Mouse (Mus musculus) inflammation-experienced regulatory T-cells, adult 6 months (primary cell): ENCODE measurements at regions not wholly inside any gene's neighbourhood (a gene's known extent, or its start where the extent isn't known, plus 50 kb on each side); places are given as distances from the start of the nearest gene placed in this dataset.
"Not testable (repeated sequence)": the region's sequence is repeated elsewhere in the genome, so short reads cannot be mapped to it uniquely, and the experiment has no call there.

Experiments
- ATAC-seq: one replicate; pipeline ENCODE4 v1.8.0; 2017

DNA sequence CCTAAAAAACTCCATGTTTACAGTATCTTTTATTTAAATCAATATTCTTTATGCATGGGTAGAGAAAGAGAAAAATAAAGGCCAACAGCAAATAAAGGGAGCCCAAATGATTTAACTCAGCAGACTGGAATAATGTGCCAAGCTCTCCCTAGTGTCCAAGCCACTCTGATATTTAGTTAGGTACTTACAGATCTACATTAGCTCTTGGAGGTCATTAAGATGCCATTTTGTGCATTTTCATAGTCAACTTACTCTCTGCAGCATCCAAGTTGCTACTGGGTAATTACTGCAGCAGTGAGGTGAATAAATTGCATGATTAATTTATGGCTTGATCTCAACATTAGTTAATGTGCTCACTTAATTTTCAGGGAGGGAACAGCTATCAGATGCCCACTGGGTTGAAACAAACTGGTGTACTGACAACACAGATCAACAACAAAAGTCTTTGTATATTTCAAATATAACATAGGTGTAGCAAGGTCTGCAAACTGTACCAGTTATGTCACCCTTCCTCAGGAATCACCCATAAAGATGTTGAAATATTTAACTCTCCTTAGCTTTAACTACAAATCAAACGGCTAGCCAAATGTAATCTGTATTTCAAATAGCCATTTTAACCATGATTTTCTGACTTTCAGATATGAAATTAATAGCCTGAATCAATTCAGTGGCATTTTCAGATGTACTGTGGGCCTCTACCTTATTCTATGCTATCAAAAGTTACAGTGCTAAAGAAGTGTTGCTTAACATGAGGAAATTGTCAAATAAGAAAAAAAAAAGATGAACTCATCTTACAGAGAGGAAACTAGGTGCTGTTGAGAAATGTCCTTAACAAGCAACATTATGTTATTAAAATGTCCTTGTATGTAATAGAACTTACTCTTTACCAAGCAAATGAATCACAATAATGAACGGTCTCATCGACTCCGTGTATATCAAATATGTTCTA is 163.8 kb upstream of the Hapln1 start:
- ATAC-seq: no peak

DNA sequence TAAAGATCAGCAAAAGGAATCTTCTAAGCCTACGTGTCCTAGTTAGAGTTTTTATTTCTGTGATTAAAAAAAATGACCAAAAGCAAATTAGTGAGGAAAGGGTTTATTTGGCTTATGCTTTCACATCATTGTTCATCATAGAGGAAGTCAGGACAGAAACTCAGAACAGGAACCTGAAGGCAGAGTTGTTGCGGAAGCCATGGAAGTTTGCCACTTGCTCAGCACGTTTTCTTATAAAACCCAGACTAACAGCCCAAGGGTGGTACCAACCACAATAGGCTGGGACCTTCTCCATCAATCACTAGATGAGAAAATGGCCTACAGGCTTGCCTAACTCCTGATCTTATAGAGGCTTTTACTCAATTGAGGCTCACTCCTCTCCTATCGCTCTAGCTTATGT is 161.2 kb upstream of the Hapln1 start:
- no peak for ATAC-seq

DNA sequence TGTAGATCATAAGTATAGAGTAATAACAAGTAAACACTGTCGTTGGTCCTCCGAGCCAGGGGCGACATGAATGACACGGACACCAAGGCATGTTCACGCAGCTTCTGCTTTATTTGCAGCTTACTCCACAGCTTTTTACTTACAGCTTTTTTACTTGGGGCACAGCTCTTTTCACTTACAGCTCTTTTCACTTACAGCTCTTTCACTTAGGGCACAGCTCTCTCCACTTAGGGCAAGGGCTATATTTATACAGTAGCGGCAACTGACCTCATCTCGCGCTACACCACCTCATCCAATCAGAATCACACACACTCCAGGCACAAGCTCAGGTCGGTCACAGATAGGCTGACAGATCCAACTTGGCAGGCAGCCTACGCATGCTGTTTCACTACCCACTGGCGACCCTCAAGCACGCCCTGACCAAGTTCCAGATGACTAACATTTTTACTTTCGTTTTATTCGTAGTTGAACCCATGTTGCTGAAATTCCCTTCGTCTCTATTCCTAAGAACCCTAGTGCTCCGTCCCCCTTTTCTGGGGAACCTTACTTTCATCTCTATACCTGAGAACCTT is 155.9 kb upstream of the Hapln1 start:
- not testable (repeated sequence) for ATAC-seq

DNA sequence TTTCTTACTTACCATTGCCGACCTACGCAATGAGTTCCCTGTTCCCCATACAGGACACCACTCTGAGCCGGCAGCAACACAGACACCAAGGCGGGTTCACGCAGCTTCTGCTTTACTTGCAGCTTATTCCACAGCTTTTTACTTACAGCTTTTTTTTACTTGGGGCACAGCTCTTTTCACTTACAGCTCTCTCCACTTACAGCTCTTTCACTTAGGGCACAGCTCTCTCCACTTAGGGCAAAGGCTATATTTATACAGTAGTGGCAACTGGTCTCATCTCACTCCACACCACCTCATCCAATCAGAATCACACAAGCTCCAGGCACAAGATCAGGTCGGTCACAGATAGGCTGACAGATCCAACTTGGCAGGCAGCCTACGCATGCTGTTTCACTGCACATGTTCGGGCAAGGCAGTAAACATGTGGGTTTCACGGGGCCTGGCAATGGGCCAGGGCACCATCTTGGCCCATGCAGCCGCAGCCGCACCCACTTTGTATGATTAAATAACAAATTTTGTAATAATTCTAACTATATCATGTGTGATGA is 154.9 kb upstream of the Hapln1 start:
- no peak for ATAC-seq

DNA sequence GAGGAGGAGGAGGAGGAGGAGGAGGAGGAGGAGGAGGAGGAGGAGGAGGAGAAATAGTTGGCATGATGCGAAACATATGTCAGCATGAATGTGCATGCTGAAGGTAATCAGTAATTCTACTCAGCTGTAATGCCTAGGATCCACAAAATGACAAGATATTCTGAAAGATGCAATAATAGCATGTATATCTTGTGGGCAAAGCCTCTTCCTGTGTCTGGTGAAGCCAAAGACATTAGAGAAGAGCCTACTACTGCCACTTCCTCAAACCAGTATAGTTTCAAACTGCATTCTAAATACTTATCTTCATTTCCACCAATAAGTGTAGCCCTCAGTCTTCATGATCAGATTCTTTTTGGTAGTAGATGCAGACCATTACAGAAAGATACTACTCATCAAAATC is 152.2 kb upstream of the Hapln1 start:
- peak; percentile 50 for ATAC-seq

DNA sequence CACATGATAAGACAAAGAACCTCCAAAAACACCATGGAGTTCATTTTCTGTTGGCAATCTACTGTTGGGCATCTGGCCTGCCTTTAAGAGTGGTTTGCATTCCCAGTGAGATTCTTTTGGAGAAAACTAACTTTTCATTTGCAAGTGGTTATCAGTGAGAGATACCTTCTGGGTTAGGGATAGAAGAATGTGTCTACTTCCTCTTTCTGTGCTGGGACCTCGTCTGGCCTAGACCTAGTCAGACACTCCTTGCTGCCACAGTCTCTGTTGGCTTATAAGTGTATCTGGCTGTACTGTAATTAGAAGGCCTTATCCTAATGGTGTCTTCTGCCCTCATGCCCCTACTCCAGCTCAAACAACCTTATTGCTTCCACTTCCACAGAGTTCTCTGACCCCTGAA is 150.4 kb upstream of the Hapln1 start:
- no peak for ATAC-seq

DNA sequence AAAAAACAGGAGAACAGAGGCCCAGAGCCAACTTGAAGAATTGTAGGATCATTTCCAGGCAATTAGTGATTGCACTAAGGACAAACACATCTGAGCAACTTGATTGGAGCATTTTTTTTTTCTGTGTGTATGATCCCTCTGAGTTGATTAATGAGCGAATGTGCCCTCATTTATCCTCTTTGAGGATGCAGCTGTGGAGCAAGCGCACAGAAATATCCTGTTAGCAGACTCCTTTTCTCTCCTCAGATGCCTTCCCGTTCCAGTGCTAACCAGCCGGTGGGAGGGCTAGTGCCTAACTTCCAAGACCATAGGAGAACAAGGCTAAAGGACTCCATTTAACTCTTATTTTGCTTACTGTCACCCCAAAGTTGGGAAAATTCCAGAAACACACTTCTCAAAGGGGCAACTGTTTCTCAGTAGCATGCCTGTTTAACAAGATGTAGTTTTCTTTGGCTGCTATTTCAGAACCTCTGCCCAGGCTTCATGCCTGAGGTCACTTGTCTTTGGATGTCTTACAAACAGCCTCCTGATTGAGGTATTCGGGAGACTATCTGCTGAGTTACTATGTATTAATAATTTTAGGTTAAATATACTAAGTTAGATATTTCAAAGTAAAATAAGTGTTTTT is 144.8 kb upstream of the Hapln1 start:
- no peak for ATAC-seq

DNA sequence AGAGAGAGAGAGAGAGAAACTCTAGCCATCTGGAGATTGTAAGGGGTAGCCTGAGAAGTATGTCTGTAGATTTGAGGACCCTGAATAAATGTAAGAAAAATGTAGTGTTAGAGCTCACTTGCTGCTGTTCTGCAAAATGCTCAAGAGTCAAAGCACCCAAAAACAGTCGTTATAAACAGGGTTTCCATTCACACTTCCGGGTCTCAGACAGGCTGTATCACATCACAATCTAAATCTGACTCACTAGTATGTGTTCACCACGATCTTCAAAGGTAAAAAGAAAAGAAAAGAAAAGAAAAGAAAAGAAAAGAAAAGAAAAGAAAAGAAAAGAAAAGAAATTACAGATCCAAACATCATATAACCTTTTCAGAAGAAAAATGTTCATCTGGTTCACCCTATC is 143.7 kb upstream of the Hapln1 start:
- ATAC-seq: peak; percentile 69

DNA sequence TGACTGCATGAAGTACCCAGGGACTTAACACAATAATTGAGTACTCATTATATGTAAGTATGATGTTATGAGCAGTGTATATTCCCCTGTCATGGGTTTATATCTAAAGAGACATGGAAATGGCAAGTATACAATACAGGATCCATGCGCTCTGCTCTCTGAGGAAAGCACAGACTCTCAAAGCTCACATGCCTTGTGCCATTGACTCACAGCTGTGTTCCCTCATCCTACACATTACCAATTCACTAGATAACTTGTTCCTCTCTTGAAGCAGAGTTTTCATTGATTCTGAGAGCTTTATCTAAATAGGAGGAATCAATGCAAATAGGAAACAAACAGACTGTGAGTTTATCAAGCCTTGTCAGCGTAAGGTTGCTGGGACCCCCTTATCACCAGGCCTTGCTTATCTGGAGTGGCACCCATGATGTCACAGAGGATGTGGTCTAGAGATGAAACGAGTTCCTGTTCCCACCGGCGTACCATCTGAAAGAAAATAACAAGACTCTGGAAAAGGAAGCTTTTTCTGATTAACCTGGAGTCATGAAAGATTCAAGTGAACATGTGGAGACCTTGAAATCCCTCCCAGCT is 138.4 kb upstream of the Hapln1 start:
- peak; percentile 86 for ATAC-seq

DNA sequence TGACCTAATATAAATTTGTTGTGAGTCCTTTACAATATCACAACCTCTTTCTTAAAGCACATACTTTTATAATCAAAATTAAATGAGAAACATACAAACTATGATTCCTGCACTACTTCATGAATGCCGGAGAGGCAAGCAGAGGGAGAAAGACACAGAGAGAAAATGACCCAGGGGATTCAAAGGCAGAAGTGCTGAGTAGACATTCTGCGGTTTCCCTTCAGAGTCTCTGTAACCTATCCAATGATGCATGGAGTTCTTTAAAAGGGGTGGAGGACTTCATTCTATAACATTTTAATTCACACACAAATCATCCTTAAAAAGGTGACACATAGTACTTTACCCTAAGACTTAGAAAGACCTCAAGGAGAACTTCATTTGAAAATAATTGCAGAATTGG is 129.1 kb upstream of the Hapln1 start:
- no peak for ATAC-seq

DNA sequence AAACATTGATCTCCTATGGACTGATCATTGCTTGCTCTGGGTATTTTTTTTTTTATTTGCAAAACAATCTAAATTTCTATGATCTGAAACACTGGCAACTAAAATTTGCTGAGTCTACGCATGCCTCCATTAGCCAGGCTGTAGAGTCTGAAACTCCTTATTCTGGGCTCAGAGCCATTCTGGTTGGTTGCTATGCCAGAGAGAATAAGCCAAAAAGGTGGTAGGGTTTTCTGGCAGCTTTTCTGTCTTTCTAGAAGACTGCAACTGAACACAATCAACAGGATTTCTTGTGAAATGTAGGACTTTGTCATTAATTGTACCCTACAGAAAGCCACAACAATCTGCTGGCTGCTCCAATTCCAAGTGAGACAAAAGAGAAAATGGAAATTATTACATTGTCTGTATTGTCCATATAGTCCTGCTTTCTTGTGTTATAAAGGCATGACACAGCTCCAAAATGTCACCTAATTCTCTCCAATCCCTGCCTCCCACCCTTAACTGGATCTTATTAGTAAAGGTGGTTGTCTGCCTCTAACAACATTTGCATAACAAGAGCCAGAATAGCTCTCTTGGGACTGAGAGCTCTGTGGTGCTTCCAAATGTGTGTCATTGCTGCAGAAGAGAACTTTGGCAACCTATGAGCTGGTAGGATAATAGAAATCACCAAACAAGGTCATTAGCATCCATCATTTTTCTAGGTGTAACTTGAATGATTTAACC is 126.7 kb upstream of the Hapln1 start:
- ATAC-seq: no peak

DNA sequence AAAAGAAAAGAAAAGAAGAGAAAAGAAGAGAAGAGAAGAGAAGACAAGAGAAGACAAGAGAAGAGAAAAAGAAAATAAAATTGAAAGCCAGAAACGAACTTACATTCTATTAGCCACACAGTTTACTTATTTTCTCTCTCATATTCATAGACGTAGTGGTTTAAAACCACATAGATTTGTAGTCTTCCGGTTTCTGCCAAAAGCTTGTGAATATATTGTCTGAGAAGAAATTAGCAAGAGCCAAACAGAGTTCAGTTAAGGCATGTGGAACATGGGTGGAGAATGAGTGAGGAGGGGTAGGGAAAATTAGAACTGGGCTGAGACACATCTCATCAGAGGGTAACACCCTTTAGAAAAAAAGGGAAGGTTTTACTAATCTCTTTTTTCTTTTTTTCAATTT is 120.8 kb upstream of the Hapln1 start:
- ATAC-seq: peak; percentile 72

DNA sequence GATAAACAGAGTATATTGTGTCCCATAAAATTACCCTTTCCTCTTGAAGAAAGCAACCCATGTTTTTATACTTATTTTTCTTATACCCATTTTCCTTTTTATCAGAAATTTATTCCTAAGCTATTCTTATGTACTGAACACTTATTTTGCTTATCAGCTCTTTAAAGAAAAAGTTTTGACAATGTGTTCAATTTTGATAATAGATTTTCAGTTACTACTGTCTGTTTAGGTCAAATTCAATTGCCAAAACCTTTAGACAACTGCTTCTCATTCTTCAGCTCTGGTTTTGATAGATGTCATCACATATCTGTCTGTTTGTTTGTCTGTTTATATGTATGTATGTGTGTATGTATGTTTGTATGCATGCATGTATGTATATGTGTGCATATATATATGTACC is 117.8 kb upstream of the Hapln1 start:
- no peak for ATAC-seq

DNA sequence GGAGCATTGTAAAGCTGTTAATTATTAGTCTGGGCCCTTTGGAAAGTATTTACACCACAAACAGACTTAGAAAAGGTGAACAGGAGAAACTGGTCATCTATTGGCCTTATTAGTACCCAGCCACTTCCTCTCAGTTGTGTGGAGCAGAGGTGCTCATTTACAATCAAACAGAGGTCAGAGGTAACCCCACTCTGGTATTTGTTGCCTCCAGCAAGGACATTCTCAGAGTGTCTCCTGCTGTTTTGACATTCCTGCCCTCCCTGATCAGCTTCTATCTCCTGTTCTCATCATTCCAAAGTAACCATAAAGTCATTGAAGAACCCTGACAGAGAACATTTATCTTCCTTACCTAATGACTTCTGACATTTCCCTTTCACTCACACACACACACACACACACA is 116.1 kb upstream of the Hapln1 start:
- no peak for ATAC-seq

DNA sequence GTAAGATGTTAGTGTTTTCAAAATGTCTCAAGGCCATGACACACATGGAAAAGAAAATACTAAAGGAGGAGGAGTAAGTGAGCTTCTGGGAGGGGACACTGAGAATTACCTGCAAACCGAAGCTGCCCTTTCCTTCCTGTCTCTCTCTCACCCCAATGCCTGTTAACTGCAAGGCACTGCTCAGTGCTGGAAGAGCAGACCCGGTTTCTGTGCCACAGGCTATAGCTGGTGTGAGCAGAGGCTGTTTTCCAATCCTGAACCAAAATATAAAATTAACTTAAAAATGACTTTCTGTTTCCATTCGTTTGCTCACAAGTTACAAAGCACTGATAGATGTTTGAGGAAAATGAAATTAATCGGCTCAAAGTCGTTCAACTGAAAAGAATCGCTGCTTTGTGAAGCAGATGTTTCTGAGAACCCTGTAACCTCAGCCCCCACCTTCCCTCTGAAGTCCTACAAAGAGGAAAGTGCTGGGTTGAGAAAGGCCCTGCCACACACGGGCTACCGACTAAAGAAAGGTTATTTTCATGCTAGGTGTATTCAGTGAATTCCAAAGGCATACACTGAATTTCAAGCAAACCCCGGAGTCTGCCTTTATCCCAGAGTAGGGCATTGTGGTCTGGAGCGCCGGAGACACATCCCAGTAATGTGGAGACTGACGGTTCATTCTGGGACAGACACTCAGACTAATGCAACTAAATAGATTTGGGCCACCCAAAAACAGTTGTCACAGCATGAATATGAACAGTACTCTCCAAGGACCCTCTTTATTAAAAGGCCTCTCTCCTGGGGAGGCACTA is 111.1 kb upstream of the Hapln1 start:
- ATAC-seq: peak; percentile 68

DNA sequence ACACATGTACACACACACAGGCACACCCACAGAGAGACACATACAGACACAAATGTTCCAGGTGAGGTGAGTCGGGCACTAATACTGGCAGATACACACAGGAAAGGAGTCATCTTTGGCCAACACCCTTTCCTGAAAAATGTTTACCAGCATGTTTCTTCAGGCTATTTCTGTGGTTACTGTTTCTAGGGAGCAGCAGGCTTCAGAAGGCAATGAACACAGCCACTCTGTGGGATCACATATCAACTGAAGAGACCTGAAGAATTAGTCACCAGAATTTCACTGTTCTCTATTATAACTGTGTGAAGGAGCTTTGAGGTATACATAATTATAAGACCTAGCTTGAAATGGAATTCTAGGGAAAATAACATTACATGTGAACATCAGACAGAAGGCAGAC is 94.7 kb upstream of the Hapln1 start:
- ATAC-seq: no peak

DNA sequence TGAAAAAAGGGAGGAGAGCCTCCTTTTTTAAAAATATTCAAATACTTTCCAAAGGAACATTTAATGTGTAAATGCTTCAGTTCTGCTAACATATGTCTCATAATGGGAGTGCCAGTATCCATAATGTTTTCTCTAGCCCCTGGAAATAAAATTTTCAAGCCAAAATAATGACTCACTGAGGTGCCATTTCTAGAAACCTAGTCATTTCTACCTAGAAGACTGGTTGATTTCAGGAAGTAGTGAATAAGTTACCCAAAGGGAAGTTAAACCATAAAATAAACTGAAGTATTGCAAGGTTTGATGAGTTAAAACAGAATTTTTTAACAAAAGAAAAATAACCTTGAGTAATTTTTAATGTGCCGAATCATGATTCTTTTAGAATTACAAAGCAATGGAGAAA is 85.8 kb upstream of the Hapln1 start:
- no peak for ATAC-seq

DNA sequence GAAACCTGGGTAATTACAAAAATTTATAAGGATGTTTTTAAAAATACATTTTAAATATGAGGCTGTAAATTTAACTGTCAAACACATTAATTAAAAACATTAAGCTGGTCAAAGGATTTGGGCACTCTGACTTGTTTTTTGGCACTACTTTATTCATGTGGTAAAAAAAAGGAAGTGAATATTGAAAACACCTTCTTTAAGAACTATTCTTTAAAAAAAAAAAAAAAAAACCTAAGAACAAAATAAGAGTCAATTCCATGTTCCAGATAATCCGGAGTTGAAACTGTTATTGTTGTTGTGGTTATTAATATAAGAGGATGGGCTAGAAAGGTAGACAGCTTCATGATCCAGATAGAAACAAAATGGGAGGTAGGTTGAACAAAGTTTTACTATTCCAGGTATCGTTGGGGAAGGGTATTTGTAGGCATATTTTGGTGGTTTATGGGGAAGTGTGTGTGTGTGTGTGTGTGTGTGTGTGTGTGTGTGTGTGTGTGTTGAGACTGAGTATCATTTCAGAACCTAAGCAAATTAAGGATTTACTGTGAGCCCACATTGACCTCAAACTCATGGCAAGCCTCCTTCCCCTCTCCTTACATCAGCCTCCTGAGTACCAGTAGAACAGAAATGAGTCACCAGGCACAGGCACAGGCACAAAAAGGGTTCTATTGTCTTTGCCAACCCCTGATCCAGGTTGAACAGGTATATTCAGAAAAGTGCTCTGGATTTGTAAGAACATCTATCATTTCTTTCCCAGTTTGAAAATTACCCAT is 85.2 kb upstream of the Hapln1 start:
- ATAC-seq: no peak

DNA sequence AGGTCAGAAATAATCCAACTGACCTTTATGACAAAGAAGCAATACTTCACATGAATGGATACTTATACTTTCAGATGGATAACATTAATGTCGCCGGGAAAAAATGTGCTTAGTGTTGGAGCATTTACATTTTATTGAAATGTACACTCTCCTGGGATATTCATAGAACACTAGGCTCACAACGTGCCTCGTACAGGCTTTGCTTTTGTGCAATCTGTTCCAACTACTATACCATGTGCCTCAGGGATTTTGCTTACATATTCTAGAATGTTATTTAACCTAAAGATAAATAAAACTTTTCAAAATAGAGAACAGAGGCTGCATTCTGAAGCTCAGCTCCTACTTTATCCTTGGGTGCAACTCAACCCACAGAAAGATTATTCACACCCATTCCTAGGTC is 75.8 kb upstream of the Hapln1 start:
- ATAC-seq: no peak
